Mouse (Mus musculus) neutrophil, adult 83 days (primary cell): ENCODE results near the gene Sh3rf3. TPM values are rescaled to one million over a fixed set of nuclear protein-coding genes. Genes with fewer than 3 reads are reported as not detected.

ENCODE experiments used
- total RNA-seq, 2 experiments: library from RNA; stranded (reverse); gene quantifications; one replicate each; pipeline ENCODE4 v1.2.4; 2023

Sh3rf3 gene
- total RNA-seq, result not detected

DNA sequence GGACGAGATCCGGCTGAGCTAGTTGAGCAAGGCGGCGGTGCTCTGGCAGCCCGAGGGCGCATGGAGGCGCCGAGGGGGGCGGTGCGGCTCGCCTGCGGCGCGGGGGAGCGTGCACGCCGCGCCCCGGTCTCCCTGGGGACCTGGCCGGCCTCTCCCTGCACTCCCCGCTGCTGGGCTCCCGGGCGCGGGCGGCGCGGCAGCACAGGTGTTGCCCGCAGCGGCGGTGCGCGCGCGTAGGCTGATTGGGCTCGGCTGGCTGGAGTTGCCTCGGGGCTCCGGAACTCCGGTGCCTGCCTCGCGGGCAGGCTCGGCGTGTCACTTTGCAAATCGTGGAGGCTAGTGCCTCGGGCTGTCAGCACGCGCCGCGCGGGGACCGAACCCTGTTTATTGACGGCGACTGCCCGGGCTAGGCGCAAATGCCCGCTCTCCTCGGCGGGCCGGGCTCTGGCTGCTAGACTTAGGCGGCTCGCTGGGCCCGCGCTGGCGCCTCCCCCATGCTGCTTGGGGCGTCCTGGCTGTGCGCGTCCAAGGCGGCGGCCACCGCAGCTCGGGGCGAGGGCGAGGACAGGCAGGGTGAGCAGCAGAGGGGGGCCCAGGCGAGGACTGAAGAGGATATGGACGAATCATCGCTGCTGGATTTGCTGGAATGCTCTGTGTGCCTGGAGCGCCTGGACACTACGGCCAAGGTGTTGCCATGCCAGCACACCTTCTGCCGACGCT lies at the start of gene Sh3rf3:
TSS of gene Sh3rf3 (plus strand) at position 279 of the 720 bp plus-strand sequence.

Other genes with a start within 250 kb of the Sh3rf3 start
- not detected for gene Edar, start 137.7 kb upstream of the Sh3rf3 start, total RNA-seq
- gene Gm17542, start 95.1 kb upstream of the Sh3rf3 start, total RNA-seq, result not detected